Mouse (Mus musculus) E14TG2a.4 (cell line): ENCODE data around the gene Ttc30a1.

Experiments
- CTCF ChIP-seq: conservative IDR thresholded peaks from 2 replicates; pipeline ENCODE4 v1.5.1; 2014; ENCODE audit warnings: low read length
- NANOG ChIP-seq: IDR thresholded peaks from 2 replicates; pipeline ENCODE4 v1.6.1; 2014; ENCODE audit warnings: borderline replicate concordance, low read length, mixed read lengths
- POU5F1 ChIP-seq: IDR thresholded peaks from 2 replicates; pipeline ENCODE4 v1.6.1; 2014; ENCODE audit warnings: low read length, borderline replicate concordance

GRCm38 (mm10) chr2:75983847-75984246, 2.1 kb upstream of the Ttc30a1 start:
- TF ChIP-seq CTCF (no peak), NANOG (no peak), POU5F1 (no peak)
